Mouse (Mus musculus): ENCODE measurements around the gene Tgfbi. TPM values are rescaled to one million over a fixed set of nuclear protein-coding genes. Genes with fewer than 3 reads are reported as not detected.

Gene Tgfbi
- 52.0 TPM for polyA plus RNA-seq (2014; fragmentation: Illumina TruSeq; extraction: RNeasy Lipid Tissue Mini Kit (QIAGEN cat#74804); ENCODE audit: low read depth, low replicate concordance)

DNA sequence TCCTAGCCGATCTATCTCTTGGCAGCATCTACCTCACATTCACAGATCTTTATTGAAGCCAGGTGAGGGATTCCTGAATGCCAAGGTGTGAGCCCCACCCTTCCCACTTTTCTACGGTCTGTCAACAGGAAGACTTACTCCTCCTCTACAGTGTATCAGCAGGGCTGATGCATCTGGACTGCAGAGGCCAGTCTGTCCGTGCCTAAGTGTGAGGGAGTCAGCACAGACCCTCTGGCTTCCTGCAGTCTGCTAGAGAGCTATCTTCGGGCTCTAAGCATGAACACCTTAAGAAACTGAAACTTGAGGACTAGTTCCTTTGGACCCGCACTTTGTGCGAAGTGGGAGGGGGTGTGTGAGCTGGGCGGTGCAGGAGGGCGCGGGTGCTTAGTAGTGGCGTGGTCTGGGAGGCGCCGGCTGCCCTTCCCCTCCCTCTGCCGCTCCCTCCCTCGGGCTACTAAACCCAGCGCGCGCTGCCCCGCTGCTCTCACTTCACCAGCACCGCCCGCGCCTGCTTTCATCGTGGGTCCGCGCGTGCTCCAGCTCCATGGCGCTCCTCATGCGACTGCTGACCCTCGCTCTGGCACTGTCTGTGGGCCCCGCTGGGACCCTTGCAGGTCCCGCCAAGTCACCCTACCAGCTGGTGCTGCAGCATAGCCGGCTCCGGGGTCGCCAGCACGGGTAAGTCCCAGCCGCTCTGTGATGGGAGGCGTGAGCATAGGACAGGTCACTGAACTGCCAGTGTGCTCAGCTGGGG lies at the start of gene Tgfbi:
Gene Tgfbi, plus strand, starts transcription at position 421 of the 754 bp plus-strand sequence.

Other genes starting within 250 kb of the Tgfbi start
- 0.27 TPM for gene Gm3045, start 182.9 kb upstream of the Tgfbi start, polyA plus RNA-seq (2014; fragmentation: Illumina TruSeq; extraction: RNeasy Lipid Tissue Mini Kit (QIAGEN cat#74804); ENCODE audit: low read depth, low replicate concordance)
- gene Slc25a48, start 171.2 kb upstream of the Tgfbi start, polyA plus RNA-seq (2014; fragmentation: Illumina TruSeq; extraction: RNeasy Lipid Tissue Mini Kit (QIAGEN cat#74804); ENCODE audit: low read depth, low replicate concordance) = 2.3 TPM
- gene Il9, start 127.3 kb upstream of the Tgfbi start, polyA plus RNA-seq (2014; fragmentation: Illumina TruSeq; extraction: RNeasy Lipid Tissue Mini Kit (QIAGEN cat#74804); ENCODE audit: low read depth, low replicate concordance) = not detected
- gene Fbxl21, start 87.1 kb upstream of the Tgfbi start, polyA plus RNA-seq (2014; fragmentation: Illumina TruSeq; extraction: RNeasy Lipid Tissue Mini Kit (QIAGEN cat#74804); ENCODE audit: low read depth, low replicate concordance) = 1.6 TPM
- gene Lect2, start 61.0 kb upstream of the Tgfbi start, polyA plus RNA-seq (2014; fragmentation: Illumina TruSeq; extraction: RNeasy Lipid Tissue Mini Kit (QIAGEN cat#74804); ENCODE audit: low read depth, low replicate concordance) = not detected
- 26.3 TPM for gene Smad5, start 93.5 kb downstream of the Tgfbi start, polyA plus RNA-seq (2014; fragmentation: Illumina TruSeq; extraction: RNeasy Lipid Tissue Mini Kit (QIAGEN cat#74804); ENCODE audit: low read depth, low replicate concordance)
- not detected for gene Gm45623, start 144.3 kb downstream of the Tgfbi start, polyA plus RNA-seq (2014; fragmentation: Illumina TruSeq; extraction: RNeasy Lipid Tissue Mini Kit (QIAGEN cat#74804); ENCODE audit: low read depth, low replicate concordance)

Data from adipose tissue, adult 10 weeks (tissue).